Mouse (Mus musculus) right cerebral cortex, postnatal 36 days (tissue): ENCODE measurements around the gene Ralbp1.

Experiments used
- DNase-seq, 2 experiments: peaks; one replicate each; pipeline ENCODE4 v3.0.0; 2022; ENCODE audit warnings: low spot score in 2 of 2, mixed read lengths in 1 of 2

Ralbp1 gene

GRCm38 (mm10) chr17:65850487-65850886, 35.1 kb downstream of the Ralbp1 start:
- no peak for DNase-seq

GRCm38 (mm10) chr17:65847694-65848449, 37.7 kb downstream of the Ralbp1 start:
- no peak for DNase-seq

- no peak for DNase-seq
Observed at GRCm38 (mm10) chr17:65845423-65845822, 40.2 kb downstream of the Ralbp1 start.

- no peak for DNase-seq
Observed at GRCm38 (mm10) chr17:65842669-65843381, 42.8 kb downstream of the Ralbp1 start.

GRCm38 (mm10) chr17:65839541-65840256, 45.9 kb downstream of the Ralbp1 start:
- DNase-seq: no peak

GRCm38 (mm10) chr17:65836746-65837145, 48.9 kb downstream of the Ralbp1 start:
- peak; percentile 39 to 67 for DNase-seq

- no peak for DNase-seq
Observed at GRCm38 (mm10) chr17:65833891-65834290, 51.7 kb downstream of the Ralbp1 start.

- DNase-seq: no peak
Observed at GRCm38 (mm10) chr17:65830216-65830863, 55.3 kb downstream of the Ralbp1 start.

- no peak for DNase-seq
Observed at GRCm38 (mm10) chr17:65828951-65829350, 56.6 kb downstream of the Ralbp1 start.

- no peak for DNase-seq
Observed at GRCm38 (mm10) chr17:65827904-65828303, 57.7 kb downstream of the Ralbp1 start.

- no peak for DNase-seq
Observed at GRCm38 (mm10) chr17:65827119-65827840, 58.3 kb downstream of the Ralbp1 start.

- DNase-seq: no peak
Observed at GRCm38 (mm10) chr17:65826257-65826656, 59.3 kb downstream of the Ralbp1 start.

- DNase-seq: no peak
Observed at GRCm38 (mm10) chr17:65824246-65824645, 61.4 kb downstream of the Ralbp1 start.

- no peak for DNase-seq
Observed at GRCm38 (mm10) chr17:65822423-65822822, 63.2 kb downstream of the Ralbp1 start.

- no peak for DNase-seq
Observed at GRCm38 (mm10) chr17:65820197-65820596, 65.4 kb downstream of the Ralbp1 start.

- no peak for DNase-seq
Observed at GRCm38 (mm10) chr17:65813763-65814162, 71.8 kb downstream of the Ralbp1 start.

- no peak for DNase-seq
Observed at GRCm38 (mm10) chr17:65811032-65811431, 74.6 kb downstream of the Ralbp1 start.

GRCm38 (mm10) chr17:65806416-65806815, 79.2 kb downstream of the Ralbp1 start:
- DNase-seq: no peak

GRCm38 (mm10) chr17:65805966-65806365, 79.6 kb downstream of the Ralbp1 start:
- DNase-seq: no peak

- no peak for DNase-seq
Observed at GRCm38 (mm10) chr17:65802026-65802425, 83.6 kb downstream of the Ralbp1 start.

GRCm38 (mm10) chr17:65800451-65800850, 85.1 kb downstream of the Ralbp1 start:
- DNase-seq: no peak
